Mouse (Mus musculus): ENCODE measurements around the gene Foxr1. TPM values are rescaled to one million over a fixed set of nuclear protein-coding genes. Genes with fewer than 3 reads are reported as not detected.

Foxr1 gene
- not detected for total RNA-seq (2021)
- long read RNA-seq, experiment 1: 0 reads
- long read RNA-seq, experiment 2: 0 reads

DNA sequence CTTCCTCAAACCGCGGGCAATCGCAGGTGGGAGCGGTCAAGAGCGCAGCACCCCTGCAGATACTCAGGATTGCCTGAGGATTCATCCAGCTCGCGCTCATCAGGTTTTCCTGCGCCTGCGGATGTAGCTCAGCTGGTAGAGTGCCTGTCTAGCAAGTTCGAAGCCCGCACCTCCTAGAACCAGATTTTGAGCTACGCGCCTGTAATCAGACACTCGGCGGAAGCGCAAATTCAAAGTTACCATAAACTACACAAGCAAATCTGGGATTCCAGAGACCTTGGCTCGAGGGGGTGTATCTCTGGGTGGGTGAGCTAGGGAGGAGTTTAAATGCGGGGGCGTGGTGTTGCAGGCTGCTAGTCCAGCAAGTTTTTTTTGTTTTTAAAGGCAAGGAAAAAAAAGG, at the start of gene Foxr1:
Foxr1 (minus strand) TSS at position 176 of the 400 bp plus-strand sequence.
- DNase-seq (ENCODE audit: extremely low spot score in 1 of 2, low spot score in 2 of 2): no peak
- H3K27ac ChIP-seq: no peak within 1 kb of the TSS
- TF ChIP-seq CTCF (IDR thresholded peaks at IDR 0.05): no peak
- no peak within 1 kb of the TSS for H3K4me3 ChIP-seq
- intact Hi-C loops (cut with DNase I): no loop called here

DNA sequence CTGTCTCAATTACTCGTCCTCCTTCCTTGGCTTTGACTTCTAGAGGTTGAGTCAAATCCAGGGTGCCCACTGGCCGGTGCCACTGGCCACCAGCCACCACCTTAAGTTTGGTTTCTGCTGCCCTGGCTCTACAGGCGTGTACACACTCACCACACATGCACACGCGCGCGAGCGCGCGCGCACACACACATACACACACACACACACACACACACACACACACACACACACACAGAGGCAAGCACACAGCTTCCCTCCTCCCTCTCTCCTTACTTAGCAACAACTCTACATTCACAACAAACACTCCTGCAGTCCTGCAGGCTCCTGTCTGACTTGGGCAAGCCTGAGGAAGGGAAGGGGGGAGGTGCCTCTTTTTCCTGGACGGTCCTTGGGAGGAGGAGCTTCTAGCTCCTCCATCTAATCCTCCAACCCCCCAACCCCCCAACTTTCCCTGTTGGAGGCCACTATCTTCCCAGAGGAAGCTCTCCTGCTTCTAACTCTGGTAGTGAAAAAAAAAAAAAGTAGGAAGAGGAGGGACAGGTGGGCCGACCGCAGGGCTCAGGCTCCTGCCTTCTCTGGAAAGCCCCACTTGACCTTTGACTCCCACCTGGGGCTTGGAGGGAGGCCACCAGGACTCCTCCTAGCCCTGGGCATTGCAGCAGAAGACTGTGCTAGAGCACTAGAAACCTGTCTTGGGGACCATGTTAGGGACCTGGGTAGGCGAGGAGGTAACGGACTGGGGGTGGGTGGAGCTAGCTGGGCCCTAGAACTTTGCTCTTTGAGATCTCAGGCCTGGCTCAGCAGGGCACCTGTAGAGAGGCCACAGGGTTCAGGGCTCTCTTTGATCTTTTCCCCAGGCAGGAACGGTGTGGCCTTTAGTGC, 49.4 kb upstream of the Foxr1 start:
- Histone ChIP-seq H3K27ac (peak overlapping the region; percentile 32; the same call in 1 of the 2 replicates), H3K4me3 (no peak overlapping the region)
- TF ChIP-seq CTCF (IDR thresholded peaks at IDR 0.05): no peak
- DNase-seq (ENCODE audit: extremely low spot score in 1 of 2, low spot score in 2 of 2): no peak
- intact Hi-C loops (cut with DNase I): no loop called here

GRCm38 (mm10) chr9:44489651-44490085, 48.7 kb upstream of the Foxr1 start:
- H3K4me3 ChIP-seq: no peak overlapping the region
- TF ChIP-seq CTCF (IDR thresholded peaks at IDR 0.05): no peak
- DNase-seq (ENCODE audit: extremely low spot score in 1 of 2, low spot score in 2 of 2): no peak
- no peak overlapping the region for H3K27ac ChIP-seq
- intact Hi-C loops (cut with DNase I): no loop called here

GRCm38 (mm10) chr9:44488855-44489381, 48.0 kb upstream of the Foxr1 start:
- DNase-seq (ENCODE audit: extremely low spot score in 1 of 2, low spot score in 2 of 2): peak in 1 of 2 experiments; percentile 44

GRCm38 (mm10) chr9:44488416-44488815, 47.5 kb upstream of the Foxr1 start:
- no peak for TF ChIP-seq CTCF (IDR thresholded peaks at IDR 0.05)
- intact Hi-C loops (cut with DNase I): no loop called here
- Histone ChIP-seq H3K4me3 (no peak overlapping the region), H3K27ac (peak overlapping the region; percentile 40)
- no peak for DNase-seq (ENCODE audit: extremely low spot score in 1 of 2, low spot score in 2 of 2)

More at GRCm38 (mm10) chr9:44488855-44489381, 48.0 kb upstream of the Foxr1 start:
- no peak for TF ChIP-seq CTCF (IDR thresholded peaks at IDR 0.05)
- intact Hi-C loops (cut with DNase I): no loop called here
- Histone ChIP-seq H3K27ac (peak overlapping the region; percentile 79), H3K4me3 (0 out of 2 replicates have a peak overlapping the region, but pooled peaks have one; percentile 1)

- intact Hi-C loops (cut with DNase I): no loop called here
- Histone ChIP-seq H3K27ac (peak overlapping the region; percentile 63; the same call in 1 of the 2 replicates), H3K4me3 (no peak overlapping the region)
- peak in 1 of 2 experiments; percentile 26 for DNase-seq (ENCODE audit: extremely low spot score in 1 of 2, low spot score in 2 of 2)
- TF ChIP-seq CTCF (IDR thresholded peaks at IDR 0.05): no peak
These were observed 46.5 kb upstream of the Foxr1 start for GRCm38 (mm10) chr9:44487441-44487840.

- H3K27ac ChIP-seq: peak overlapping the region; percentile 63; the same call in 1 of the 2 replicates
- no peak for DNase-seq (ENCODE audit: extremely low spot score in 1 of 2, low spot score in 2 of 2)
- intact Hi-C loops (cut with DNase I): no loop called here
- H3K4me3 ChIP-seq: peak overlapping the region; percentile 27; the same call in 1 of the 2 replicates
- no peak for TF ChIP-seq CTCF (IDR thresholded peaks at IDR 0.05)
These were observed 45.9 kb upstream of the Foxr1 start for GRCm38 (mm10) chr9:44486741-44487421.

- H3K27ac ChIP-seq: peak overlapping the region; percentile 63; the same call in 1 of the 2 replicates
- DNase-seq (ENCODE audit: extremely low spot score in 1 of 2, low spot score in 2 of 2): no peak
- intact Hi-C loops (cut with DNase I): no loop called here
- peak overlapping the region; percentile 98 for H3K4me3 ChIP-seq
- TF ChIP-seq CTCF (IDR thresholded peaks at IDR 0.05): no peak
These were observed 45.4 kb upstream of the Foxr1 start for GRCm38 (mm10) chr9:44486335-44486734.

DNA sequence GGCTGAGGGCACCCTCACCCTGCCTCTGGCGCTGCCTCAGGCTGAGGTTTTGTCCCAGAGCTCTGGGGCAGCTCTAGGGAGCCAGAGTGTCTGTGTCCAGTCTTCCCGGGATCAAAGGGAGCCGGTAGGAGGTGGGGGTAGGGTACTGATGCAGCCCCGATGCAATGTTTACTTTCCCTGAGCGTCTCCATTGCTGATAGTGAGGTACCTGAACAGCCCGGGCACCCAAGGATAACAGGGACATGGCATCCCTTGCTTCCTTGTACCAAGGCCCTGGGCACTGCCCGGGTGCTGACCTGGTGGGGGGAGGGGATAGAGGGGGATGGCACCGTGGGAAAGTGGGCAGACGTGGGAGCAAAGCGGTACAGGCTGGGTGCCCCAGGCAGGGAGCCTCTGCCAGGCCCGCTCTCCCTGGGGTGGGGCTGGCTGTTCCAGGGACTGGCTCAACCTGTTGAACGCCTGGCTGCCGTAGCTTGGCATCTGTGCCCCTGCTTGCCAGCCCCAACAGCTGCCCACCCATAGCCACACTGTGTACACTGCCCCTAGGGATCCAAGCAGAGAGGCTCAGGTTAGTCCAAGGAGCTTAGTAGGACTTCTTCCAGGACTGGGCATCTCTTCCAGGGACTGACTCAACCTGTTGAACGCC, 44.7 kb upstream of the Foxr1 start:
- H3K4me3 ChIP-seq: peak overlapping the region; percentile 98
- DNase-seq (ENCODE audit: extremely low spot score in 1 of 2, low spot score in 2 of 2): no peak
- intact Hi-C loops (cut with DNase I): no loop called here
- peak overlapping the region; percentile 28 for H3K27ac ChIP-seq
- no peak for TF ChIP-seq CTCF (IDR thresholded peaks at IDR 0.05)

DNA sequence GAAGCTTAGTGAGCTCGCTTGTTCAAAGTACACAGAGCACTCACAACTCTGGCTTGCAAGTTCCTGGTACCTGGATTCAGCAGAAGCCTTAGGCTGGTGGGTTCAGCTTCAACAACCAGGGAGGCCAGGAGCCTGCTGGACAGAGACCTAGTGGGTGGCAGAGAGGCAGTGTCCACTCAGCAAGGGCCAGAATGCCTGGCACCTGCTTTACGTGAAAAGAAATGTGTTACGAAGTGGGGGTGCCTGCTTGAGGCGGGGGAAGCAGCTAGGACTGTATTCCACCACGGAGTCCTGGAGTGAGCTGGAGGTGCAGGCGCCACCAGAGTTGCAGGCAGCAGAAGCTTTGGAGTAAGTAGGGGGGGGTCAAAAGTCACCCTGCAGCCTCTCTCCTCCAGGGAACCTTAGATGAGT, 44.2 kb upstream of the Foxr1 start:
- no peak for DNase-seq (ENCODE audit: extremely low spot score in 1 of 2, low spot score in 2 of 2)
- intact Hi-C loops (cut with DNase I): no loop called here
- Histone ChIP-seq H3K4me3 (peak overlapping the region; percentile 98), H3K27ac (peak overlapping the region; percentile 28; the same call in 1 of the 2 replicates)
- no peak for TF ChIP-seq CTCF (IDR thresholded peaks at IDR 0.05)
